In the genomic region with DNA sequence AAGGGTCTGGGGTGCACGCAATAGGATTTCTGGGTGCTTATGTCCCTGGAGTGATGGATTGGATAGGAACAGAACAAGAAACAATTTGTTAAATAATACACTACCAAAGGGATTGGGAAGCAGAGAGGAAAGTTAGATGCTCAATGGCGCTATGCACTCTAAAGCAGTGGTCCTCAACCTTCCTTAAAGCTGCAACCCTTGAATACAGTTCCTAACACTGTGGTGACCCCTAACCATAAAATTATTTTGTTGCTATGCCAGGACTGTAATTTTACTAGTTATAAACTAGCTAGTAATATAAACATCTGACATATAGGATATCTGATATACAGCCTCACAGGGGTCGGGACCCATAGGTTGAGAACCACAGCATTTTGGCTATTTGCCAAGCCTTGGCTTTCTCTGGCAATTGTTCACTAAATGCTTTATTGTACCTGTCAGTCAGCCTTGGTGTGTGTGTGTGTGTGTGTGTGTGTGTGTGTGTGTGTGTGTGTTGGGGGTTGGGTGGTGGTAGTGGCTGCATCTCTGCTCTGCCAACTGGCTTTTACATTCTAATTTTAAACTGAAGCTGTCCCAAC, we compare ENCODE assay signal across 10 mouse cellular contexts.
DNase-seq lines count a peak whose midpoint lies in the region; ATAC-seq and TF ChIP-seq lines count a peak whose summit lies in the region.
"Had no signal": no experiment of that assay in that cellular context is flagged by ENCODE, and none has a peak within 500 bp of the region (broad histone marks: within the 10 kb centered on the region; RNA-seq: fewer than 3 reads in every experiment).

No protein-coding gene starts in this region.

- no peak for TF ChIP-seq CTCF in forebrain, postnatal 0 days (IDR thresholded peaks at IDR 0.05; ENCODE audit: low read depth)

- TF ChIP-seq POLR2A in myocyte (IDR thresholded peaks at IDR 0.05; ENCODE audit: insufficient read length, low read depth), result no peak

- H3K9ac ChIP-seq in hindbrain, embryonic 13.5 days, result no peak overlapping the region
- no peak overlapping the region for H3K9ac ChIP-seq in forebrain, postnatal 0 days
- H3K9ac ChIP-seq: embryonic facial prominence, embryonic 13.5 days; intestine, embryonic 15.5 days had no signal

- DNase-seq in hindbrain, embryonic 10.5 days (ENCODE audit: low spot score), result no peak
- DNase-seq in retina, embryonic 14.5 days (ENCODE audit: low spot score), result peak; percentile 12
- no peak for DNase-seq in retina, postnatal 1 day
- no peak for DNase-seq in forebrain, postnatal 0 days
- DNase-seq in ovary, postnatal 10 days (ENCODE audit: low spot score), result no peak

- H3K27me3 ChIP-seq in hindbrain, embryonic 13.5 days, result no peaks in the 10 kb centered on the region
- no peaks in the 10 kb centered on the region for H3K27me3 ChIP-seq in hindbrain, embryonic 10.5 days (ENCODE audit: insufficient read depth, poor library complexity, severe bottlenecking)
- H3K27me3 ChIP-seq in forebrain, postnatal 0 days (ENCODE audit: insufficient read depth, low read length), result no peaks in the 10 kb centered on the region
- no peaks in the 10 kb centered on the region for H3K27me3 ChIP-seq in myocyte (ENCODE audit: control insufficient read depth, insufficient read depth, insufficient read length)
- H3K27me3 ChIP-seq: embryonic facial prominence, embryonic 13.5 days; intestine, embryonic 15.5 days had no signal

- H3K9me3 ChIP-seq in hindbrain, embryonic 13.5 days, result no peaks in the 10 kb centered on the region
- H3K9me3 ChIP-seq in hindbrain, embryonic 10.5 days, result no peaks in the 10 kb centered on the region
- no peaks in the 10 kb centered on the region for H3K9me3 ChIP-seq in forebrain, postnatal 0 days (ENCODE audit: low read length)
- H3K9me3 ChIP-seq: embryonic facial prominence, embryonic 13.5 days; intestine, embryonic 15.5 days had no signal

- peak; percentile 47; the same call in 1 of the 2 replicates for ATAC-seq in hindbrain, embryonic 13.5 days (ENCODE audit: low FRiP score)
- ATAC-seq in forebrain, postnatal 0 days, result 0 out of 2 replicates have a peak, but pooled peaks have one; percentile 16
- ATAC-seq: intestine, embryonic 15.5 days had no signal

- H3K27ac ChIP-seq in hindbrain, embryonic 13.5 days, result no peak overlapping the region
- H3K27ac ChIP-seq in hindbrain, embryonic 10.5 days, result no peak overlapping the region
- no peak overlapping the region for H3K27ac ChIP-seq in forebrain, postnatal 0 days (ENCODE audit: low read depth, low read length)
- H3K27ac ChIP-seq: embryonic facial prominence, embryonic 13.5 days; intestine, embryonic 15.5 days; layer of hippocampus, adult 2 months had no signal

- no peak overlapping the region for H3K4me2 ChIP-seq in hindbrain, embryonic 13.5 days
- H3K4me2 ChIP-seq in forebrain, postnatal 0 days (ENCODE audit: low read depth), result peak overlapping the region; percentile 1; the same call in 1 of the 2 replicates
- H3K4me2 ChIP-seq in myocyte (ENCODE audit: low read depth), result peak overlapping the region; percentile 39
- H3K4me2 ChIP-seq: embryonic facial prominence, embryonic 13.5 days; intestine, embryonic 15.5 days had no signal

- no peak overlapping the region for H3ac ChIP-seq in myocyte (ENCODE audit: control insufficient read depth, insufficient read length)

- WGBS in hindbrain, embryonic 13.5 days, result 81% methylated on average over 3 of the region's 3 CpGs
- 94% methylated on average over 3 of the region's 3 CpGs for WGBS in hindbrain, embryonic 10.5 days
- 47% methylated on average over 3 of the region's 3 CpGs for WGBS in forebrain, postnatal 0 days

- H3K4me3 ChIP-seq in hindbrain, embryonic 13.5 days, result no peak overlapping the region
- H3K4me3 ChIP-seq in hindbrain, embryonic 10.5 days, result no peak overlapping the region
- no peak overlapping the region for H3K4me3 ChIP-seq in forebrain, postnatal 0 days (ENCODE audit: low read depth, low read length)
- H3K4me3 ChIP-seq in myocyte, result no peak overlapping the region
- H3K4me3 ChIP-seq: embryonic facial prominence, embryonic 13.5 days; intestine, embryonic 15.5 days; layer of hippocampus, adult 2 months had no signal

- H3K4me1 ChIP-seq in hindbrain, embryonic 13.5 days (replicated peaks), result peaks cover 6% of the 10 kb centered on the region; the same call in 1 of the 2 replicates
- H3K4me1 ChIP-seq in hindbrain, embryonic 10.5 days (replicated peaks), result peaks cover 14% of the 10 kb centered on the region
- H3K4me1 ChIP-seq in forebrain, postnatal 0 days (ENCODE audit: insufficient read depth), result no peaks in the 10 kb centered on the region
- H3K4me1 ChIP-seq: embryonic facial prominence, embryonic 13.5 days; intestine, embryonic 15.5 days had no signal

- no peaks in the 10 kb centered on the region for H3K79me2 ChIP-seq in myocyte (ENCODE audit: control insufficient read depth, insufficient read depth)

- no peaks in the 10 kb centered on the region for H3K36me3 ChIP-seq in hindbrain, embryonic 13.5 days
- H3K36me3 ChIP-seq in hindbrain, embryonic 10.5 days, result no peaks in the 10 kb centered on the region
- H3K36me3 ChIP-seq in forebrain, postnatal 0 days (ENCODE audit: insufficient read depth), result no peaks in the 10 kb centered on the region
- no peaks in the 10 kb centered on the region for H3K36me3 ChIP-seq in myocyte (ENCODE audit: control insufficient read depth, insufficient read depth)
- H3K36me3 ChIP-seq: embryonic facial prominence, embryonic 13.5 days; intestine, embryonic 15.5 days had no signal

TF ChIP-seq in myocyte, 11 proteins besides CTCF, POLR2A, EP300 and RAD21:
- TF ChIP-seq E2F4 (IDR thresholded peaks at IDR 0.05; ENCODE audit: insufficient read depth) (no peak), TCF12 (IDR thresholded peaks at IDR 0.05; ENCODE audit: insufficient read depth, poor library complexity, severe bottlenecking) (peak; percentile 13), TCF3 (IDR thresholded peaks at IDR 0.05; ENCODE audit: insufficient read length, low read depth) (no peak), REST (IDR thresholded peaks at IDR 0.05; ENCODE audit: insufficient read depth, insufficient read length) (no peak), MYOG (IDR thresholded peaks at IDR 0.05; ENCODE audit: control insufficient read depth in 1 of 3, insufficient read depth in 1 of 3, insufficient read length in 2 of 3, low read depth in 2 of 3) (peak in 2 of 3 experiments; percentile 31 to 51), MAX (IDR thresholded peaks at IDR 0.05; ENCODE audit: low read depth) (no peak), SRF (IDR thresholded peaks at IDR 0.05; ENCODE audit: control insufficient read depth, insufficient read length, low read depth) (no peak)
TF ChIP-seq in myocyte: peak in this region for 2.
